Mouse (Mus musculus): ENCODE measurements around the gene Foxf1. TPM values are rescaled to one million over a fixed set of nuclear protein-coding genes. Genes with fewer than 3 reads are reported as not detected.

The Foxf1 gene
- polyA plus RNA-seq, 1 experiment from 2014 or later, result 1.4 TPM

DNA sequence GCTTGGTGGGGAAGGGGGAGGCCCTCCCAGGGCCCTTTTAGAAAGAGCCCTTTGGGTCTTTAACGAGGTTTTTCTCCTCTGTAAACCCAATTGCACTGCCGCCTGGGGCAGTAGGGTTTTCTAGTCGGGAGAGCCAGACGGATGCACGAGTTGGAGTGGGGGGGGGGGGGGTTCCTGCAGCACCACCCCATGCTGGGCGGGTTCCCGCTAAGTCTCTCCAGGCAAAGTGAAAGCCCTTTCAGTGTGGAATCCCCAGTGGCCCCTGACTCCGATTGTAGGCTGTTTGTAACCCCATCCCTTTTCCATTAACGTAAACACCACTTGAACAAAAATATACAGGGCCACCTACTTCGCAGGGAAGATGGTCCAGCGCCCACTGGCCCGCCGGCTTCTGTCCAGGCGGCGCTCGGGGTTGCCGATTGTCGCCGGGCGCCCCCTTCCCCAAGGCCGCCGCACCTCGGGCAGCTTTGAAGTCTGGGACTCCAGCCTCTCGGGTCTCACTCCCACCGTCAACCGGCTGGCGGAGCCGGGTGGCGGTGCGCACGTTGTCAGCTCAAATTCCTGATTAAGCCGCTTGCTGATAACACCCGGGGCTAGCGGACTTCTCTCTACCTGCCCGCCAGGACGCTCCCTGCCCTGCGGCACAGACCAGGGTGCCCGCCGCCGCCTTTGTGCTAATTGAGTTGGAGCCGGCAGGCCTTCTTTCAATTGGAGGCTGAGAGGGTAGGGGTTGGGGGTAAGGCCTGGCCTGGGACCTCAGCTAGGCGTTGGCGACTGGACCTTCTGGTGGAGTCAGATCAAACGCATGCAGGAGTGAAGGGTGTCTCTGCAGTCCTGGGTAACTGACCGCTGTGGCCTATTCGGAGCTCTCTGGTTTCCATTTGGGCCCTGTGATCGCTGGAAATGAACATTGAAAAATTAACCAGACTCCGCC, 10.7 kb upstream of the Foxf1 start:
- Histone ChIP-seq H3K4me2 (peak overlapping the region; percentile 52), H3K27me3 (peaks cover 100% of the 10 kb centered on the region), H3K9me3 (no peaks in the 10 kb centered on the region), H3K27ac (no peak overlapping the region), H3K36me3 (no peaks in the 10 kb centered on the region), H3K4me3 (replicated peaks) (peak overlapping the region; percentile 26), H3K4me1 (replicated peaks) (peaks cover 44% of the 10 kb centered on the region), H3K9ac (replicated peaks) (peak overlapping the region; percentile 37; the same call in 1 of the 2 replicates)
- no peak for ATAC-seq (ENCODE audit: insufficient number of reproducible peaks, insufficient read depth, low FRiP score, low TSS enrichment, low read depth)
- WGBS, result 1% methylated on average over 48 of the region's 48 CpGs

GRCm38 (mm10) chr8:121074108-121074847, 9.9 kb upstream of the Foxf1 start:
- Histone ChIP-seq H3K27me3 (peaks cover 100% of the 10 kb centered on the region), H3K36me3 (no peaks in the 10 kb centered on the region), H3K9me3 (no peaks in the 10 kb centered on the region), H3K27ac (no peak overlapping the region), H3K4me2 (peak overlapping the region; percentile 52; the same call in 1 of the 2 replicates), H3K4me3 (replicated peaks) (no peak overlapping the region), H3K4me1 (replicated peaks) (peaks cover 44% of the 10 kb centered on the region), H3K9ac (replicated peaks) (no peak overlapping the region)
- ATAC-seq (ENCODE audit: insufficient number of reproducible peaks, insufficient read depth, low FRiP score, low TSS enrichment, low read depth), result no peak
- WGBS, result 3% methylated on average over 15 of the region's 15 CpGs

DNA sequence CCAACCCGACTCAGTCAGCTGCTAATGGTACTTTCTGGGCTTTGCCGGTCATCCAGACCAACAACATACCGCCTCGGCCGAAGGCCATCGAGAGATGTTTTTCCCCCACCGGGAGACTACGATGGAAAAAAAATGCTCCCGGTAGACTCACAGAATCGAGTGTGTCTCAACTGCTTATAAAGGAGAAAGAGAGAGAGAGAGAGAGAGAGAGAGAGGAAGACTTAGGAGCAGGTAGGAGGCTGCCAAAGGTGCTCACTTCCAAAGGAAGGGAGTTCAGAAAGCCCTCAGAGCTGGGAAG, 9.4 kb upstream of the Foxf1 start:
- Histone ChIP-seq H3K9ac (replicated peaks) (no peak overlapping the region), H3K36me3 (no peaks in the 10 kb centered on the region), H3K27ac (no peak overlapping the region), H3K4me1 (replicated peaks) (peaks cover 44% of the 10 kb centered on the region), H3K9me3 (no peaks in the 10 kb centered on the region), H3K27me3 (peaks cover 100% of the 10 kb centered on the region), H3K4me3 (replicated peaks) (no peak overlapping the region), H3K4me2 (no peak overlapping the region)
- no peak for ATAC-seq (ENCODE audit: insufficient number of reproducible peaks, insufficient read depth, low FRiP score, low TSS enrichment, low read depth)
- WGBS, result 1% methylated on average over 10 of the region's 10 CpGs

- Histone ChIP-seq H3K4me1 (replicated peaks) (peaks cover 40% of the 10 kb centered on the region), H3K9ac (replicated peaks) (no peak overlapping the region), H3K4me3 (replicated peaks) (no peak overlapping the region), H3K27ac (no peak overlapping the region), H3K36me3 (no peaks in the 10 kb centered on the region), H3K4me2 (no peak overlapping the region), H3K27me3 (peaks cover 100% of the 10 kb centered on the region), H3K9me3 (no peaks in the 10 kb centered on the region)
- no peak for ATAC-seq (ENCODE audit: insufficient number of reproducible peaks, insufficient read depth, low FRiP score, low TSS enrichment, low read depth)
- WGBS, result 7% methylated on average over 13 of the region's 13 CpGs
Observed at GRCm38 (mm10) chr8:121075936-121076335, 8.2 kb upstream of the Foxf1 start.

DNA sequence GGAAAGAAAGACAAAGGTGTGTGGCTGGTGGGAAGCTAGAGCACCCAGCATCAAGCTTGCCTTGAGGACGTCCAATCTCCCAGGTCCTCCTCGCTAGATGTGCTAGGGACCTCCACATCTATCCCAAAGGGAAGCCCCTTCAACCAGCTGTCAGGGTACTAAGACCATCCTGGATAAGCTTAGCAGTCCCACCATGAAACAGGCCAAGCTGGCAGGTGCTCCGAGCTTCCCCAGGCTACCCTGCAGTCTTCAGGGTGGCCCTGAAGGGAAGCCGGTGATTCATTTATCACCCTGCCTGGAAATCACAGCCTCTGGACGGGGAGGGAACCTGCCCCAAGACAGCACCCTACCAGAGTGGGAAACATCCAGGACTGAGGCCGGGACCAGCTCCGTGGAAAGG, 7.6 kb upstream of the Foxf1 start:
- H3K27ac ChIP-seq, result no peak overlapping the region
- no peak overlapping the region for H3K4me3 ChIP-seq (replicated peaks)
- H3K4me2 ChIP-seq, result no peak overlapping the region
- no peaks in the 10 kb centered on the region for H3K9me3 ChIP-seq
- ATAC-seq (ENCODE audit: insufficient number of reproducible peaks, insufficient read depth, low FRiP score, low TSS enrichment, low read depth), result no peak
- WGBS, result 18% methylated on average over 7 of the region's 7 CpGs
- H3K9ac ChIP-seq (replicated peaks), result no peak overlapping the region
- H3K27me3 ChIP-seq, result peaks cover 100% of the 10 kb centered on the region
- no peaks in the 10 kb centered on the region for H3K36me3 ChIP-seq
- H3K4me1 ChIP-seq (replicated peaks), result peaks cover 36% of the 10 kb centered on the region

DNA sequence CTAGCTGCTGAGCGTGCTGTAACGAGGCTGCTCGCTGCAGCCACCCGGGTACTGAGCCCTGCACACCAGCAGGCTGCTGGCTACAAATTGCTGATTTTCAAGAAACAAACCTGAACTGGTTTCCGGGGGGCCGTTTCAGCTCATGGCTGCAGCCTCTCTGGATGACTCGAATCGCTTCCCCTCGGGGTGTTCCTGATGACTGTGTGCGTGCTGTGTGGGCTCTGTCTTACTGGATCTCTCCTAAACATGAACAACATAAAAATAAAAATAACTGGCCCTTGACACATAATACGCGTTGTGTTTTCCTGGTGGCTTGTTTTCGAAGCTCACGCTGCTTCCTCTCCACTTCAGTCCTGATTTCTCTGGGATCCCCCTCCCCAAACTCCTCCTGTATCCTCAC, 5.5 kb upstream of the Foxf1 start:
- H3K9ac ChIP-seq (replicated peaks), result no peak overlapping the region
- no peaks in the 10 kb centered on the region for H3K9me3 ChIP-seq
- peaks cover 36% of the 10 kb centered on the region for H3K4me1 ChIP-seq (replicated peaks)
- no peak overlapping the region for H3K4me2 ChIP-seq
- 7% methylated on average over 14 of the region's 14 CpGs for WGBS
- peaks cover 100% of the 10 kb centered on the region for H3K27me3 ChIP-seq
- H3K36me3 ChIP-seq, result no peaks in the 10 kb centered on the region
- H3K27ac ChIP-seq, result no peak overlapping the region
- ATAC-seq (ENCODE audit: insufficient number of reproducible peaks, insufficient read depth, low FRiP score, low TSS enrichment, low read depth), result no peak
- no peak overlapping the region for H3K4me3 ChIP-seq (replicated peaks)

- Histone ChIP-seq H3K36me3 (no peaks in the 10 kb centered on the region), H3K4me3 (replicated peaks) (no peak overlapping the region), H3K27me3 (peaks cover 100% of the 10 kb centered on the region), H3K4me1 (replicated peaks) (peaks cover 36% of the 10 kb centered on the region), H3K27ac (no peak overlapping the region), H3K9ac (replicated peaks) (no peak overlapping the region), H3K9me3 (no peaks in the 10 kb centered on the region), H3K4me2 (no peak overlapping the region)
- ATAC-seq (ENCODE audit: insufficient number of reproducible peaks, insufficient read depth, low FRiP score, low TSS enrichment, low read depth), result no peak
- WGBS, result under 1% methylated on average over 7 of the region's 7 CpGs
Observed at GRCm38 (mm10) chr8:121079201-121079600, 5.0 kb upstream of the Foxf1 start.

GRCm38 (mm10) chr8:121079944-121080343, 4.2 kb upstream of the Foxf1 start:
- Histone ChIP-seq H3K4me2 (no peak overlapping the region), H3K4me3 (replicated peaks) (no peak overlapping the region), H3K36me3 (no peaks in the 10 kb centered on the region), H3K9ac (replicated peaks) (no peak overlapping the region), H3K4me1 (replicated peaks) (peaks cover 36% of the 10 kb centered on the region), H3K27ac (no peak overlapping the region), H3K9me3 (no peaks in the 10 kb centered on the region), H3K27me3 (peaks cover 100% of the 10 kb centered on the region)
- whole genome bisulfite sequencing, result 3% methylated on average over 12 of the region's 12 CpGs
- ATAC-seq (ENCODE audit: insufficient number of reproducible peaks, insufficient read depth, low FRiP score, low TSS enrichment, low read depth), result no peak

GRCm38 (mm10) chr8:121080361-121081090, 3.7 kb upstream of the Foxf1 start:
- WGBS, result under 1% methylated on average over 49 of the region's 49 CpGs
- no peak overlapping the region for H3K27ac ChIP-seq

DNA sequence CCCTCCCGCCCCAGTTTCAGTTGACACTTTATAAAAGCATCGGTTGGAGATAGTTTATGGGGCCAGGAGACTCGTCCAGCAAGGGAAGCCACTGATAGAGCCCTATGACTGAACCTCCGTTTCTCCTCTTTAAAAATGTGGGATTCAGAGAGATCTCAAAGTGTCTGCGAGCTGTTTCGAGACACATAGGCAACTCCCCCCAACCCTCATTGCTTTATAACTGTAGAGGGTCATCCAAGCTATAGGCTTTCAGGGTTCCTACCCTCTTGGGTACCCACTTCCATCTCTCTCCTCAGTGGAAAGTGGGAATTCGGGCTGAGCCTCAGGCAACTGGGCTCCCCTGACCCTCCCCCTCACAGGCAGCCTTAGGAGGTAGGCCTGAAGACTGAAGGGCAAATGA, 2.8 kb upstream of the Foxf1 start:
- Histone ChIP-seq H3K4me3 (replicated peaks) (no peak overlapping the region), H3K27ac (no peak overlapping the region), H3K4me2 (no peak overlapping the region), H3K4me1 (replicated peaks) (peaks cover 37% of the 10 kb centered on the region), H3K9ac (replicated peaks) (no peak overlapping the region), H3K36me3 (no peaks in the 10 kb centered on the region), H3K27me3 (peaks cover 100% of the 10 kb centered on the region), H3K9me3 (no peaks in the 10 kb centered on the region)
- WGBS, result 3% methylated on average over 7 of the region's 7 CpGs
- ATAC-seq (ENCODE audit: insufficient number of reproducible peaks, insufficient read depth, low FRiP score, low TSS enrichment, low read depth), result no peak

More at GRCm38 (mm10) chr8:121080361-121081090, 3.7 kb upstream of the Foxf1 start:
- peaks cover 37% of the 10 kb centered on the region for H3K4me1 ChIP-seq (replicated peaks)
- H3K36me3 ChIP-seq, result no peaks in the 10 kb centered on the region
- ATAC-seq (ENCODE audit: insufficient number of reproducible peaks, insufficient read depth, low FRiP score, low TSS enrichment, low read depth), result no peak
- H3K4me2 ChIP-seq, result peak overlapping the region; percentile 23; the same call in 1 of the 2 replicates
- peak overlapping the region; percentile 25 for H3K4me3 ChIP-seq (replicated peaks)
- H3K27me3 ChIP-seq, result peaks cover 100% of the 10 kb centered on the region
- H3K9ac ChIP-seq (replicated peaks), result no peak overlapping the region
- H3K9me3 ChIP-seq, result no peaks in the 10 kb centered on the region
